In genomic region chr9:122208311-122208710, GRCm38 (mm10) we compare ENCODE assay signal across 16 mouse cellular contexts.
DNase-seq lines count a peak whose midpoint lies in the region; ATAC-seq lines count a peak whose summit lies in the region.
"Had no signal": no experiment of that assay in that cellular context is flagged by ENCODE, and none has a peak within 500 bp of the region (broad histone marks: within the 10 kb centered on the region; RNA-seq: fewer than 3 reads in every experiment).

No protein-coding gene starts in this region.

- no peak overlapping the region for H3K9ac ChIP-seq in heart, embryonic 12.5 days
- H3K9ac ChIP-seq: embryonic facial prominence, embryonic 12.5 days; forebrain, embryonic 13.5 days; forebrain, embryonic 15.5 days; forebrain, postnatal 0 days had no signal

- H3K4me2 ChIP-seq in heart, embryonic 12.5 days: no peak overlapping the region
- H3K4me2 ChIP-seq: embryonic facial prominence, embryonic 12.5 days; forebrain, embryonic 13.5 days; forebrain, embryonic 15.5 days had no signal

- H3K4me1 ChIP-seq in heart, embryonic 12.5 days (replicated peaks): peaks cover 29% of the 10 kb centered on the region

- H3K36me3 ChIP-seq in heart, embryonic 12.5 days: no peaks in the 10 kb centered on the region
- H3K36me3 ChIP-seq: embryonic facial prominence, embryonic 10.5 days; embryonic facial prominence, embryonic 12.5 days; forebrain, embryonic 15.5 days had no signal

- H3K27ac ChIP-seq in heart, embryonic 12.5 days (ENCODE audit: poor library complexity, severe bottlenecking): no peak overlapping the region
- H3K27ac ChIP-seq: embryonic facial prominence, embryonic 10.5 days; embryonic facial prominence, embryonic 12.5 days; forebrain, embryonic 13.5 days; forebrain, embryonic 15.5 days had no signal

- no peak overlapping the region for H3K4me3 ChIP-seq in heart, embryonic 12.5 days
- H3K4me3 ChIP-seq: embryonic facial prominence, embryonic 10.5 days; embryonic facial prominence, embryonic 12.5 days; forebrain, embryonic 13.5 days; forebrain, embryonic 15.5 days had no signal

- peak; percentile 47 to 60 for DNase-seq in cerebellum, postnatal 25 days
- DNase-seq in cerebellum, postnatal 36 days: no peak
- DNase-seq in right cerebral cortex, postnatal 25 days: peak; percentile 34
- DNase-seq in right cerebral cortex, postnatal 10 days (ENCODE audit: low spot score in 2 of 2): no peak
- DNase-seq: adrenal gland, adult 2 months; adrenal gland, postnatal 10 days; adrenal gland, postnatal 25 days; cerebellum, adult 11-12 months; cerebellum, adult 9-10 months; cerebellum, postnatal 10 days; forebrain, postnatal 0 days had no signal

- H3K27me3 ChIP-seq in heart, embryonic 12.5 days (replicated peaks): no peaks in the 10 kb centered on the region
- H3K27me3 ChIP-seq: embryonic facial prominence, embryonic 12.5 days; forebrain, embryonic 13.5 days; forebrain, embryonic 15.5 days had no signal

- H3K9me3 ChIP-seq in heart, embryonic 12.5 days (replicated peaks): no peaks in the 10 kb centered on the region
- H3K9me3 ChIP-seq: embryonic facial prominence, embryonic 10.5 days; forebrain, embryonic 13.5 days; forebrain, embryonic 15.5 days had no signal

- no peak for ATAC-seq in heart, embryonic 12.5 days (ENCODE audit: insufficient number of reproducible peaks, low FRiP score)
- ATAC-seq: forebrain, embryonic 13.5 days; forebrain, embryonic 15.5 days; forebrain, postnatal 0 days had no signal

- 64% methylated on average over 4 of the region's 4 CpGs for WGBS in heart, embryonic 12.5 days

Comparison
In these comparisons a context has a peak if more than half of its experiments do, and no peak if none do; other contexts are left out.
1. DNase-seq: peak in cerebellum, postnatal 25 days (2 of 2) and right cerebral cortex, postnatal 25 days (single experiment); none in cerebellum, postnatal 36 days (0 of 2) and right cerebral cortex, postnatal 10 days (0 of 2).